Mouse (Mus musculus) bone marrow, adult 2 months (tissue): ENCODE data around the gene Aaas.

Source experiments
- CTCF ChIP-seq: fragments of 200-500 bp; IDR thresholded peaks from 2 replicates; pipeline ENCODE4 v1.5.1; 2011; ENCODE audit warnings: low read length, control low read depth; ENCODE audit not compliant: control insufficient read depth, insufficient read depth
- POLR2A ChIP-seq: fragments of 200-500 bp; IDR thresholded peaks from 2 replicates; pipeline ENCODE4 v1.6.1; 2011; ENCODE audit warnings: low read depth, mild to moderate bottlenecking, control low read depth, low read length, borderline replicate concordance; ENCODE audit not compliant: control insufficient read depth

DNA sequence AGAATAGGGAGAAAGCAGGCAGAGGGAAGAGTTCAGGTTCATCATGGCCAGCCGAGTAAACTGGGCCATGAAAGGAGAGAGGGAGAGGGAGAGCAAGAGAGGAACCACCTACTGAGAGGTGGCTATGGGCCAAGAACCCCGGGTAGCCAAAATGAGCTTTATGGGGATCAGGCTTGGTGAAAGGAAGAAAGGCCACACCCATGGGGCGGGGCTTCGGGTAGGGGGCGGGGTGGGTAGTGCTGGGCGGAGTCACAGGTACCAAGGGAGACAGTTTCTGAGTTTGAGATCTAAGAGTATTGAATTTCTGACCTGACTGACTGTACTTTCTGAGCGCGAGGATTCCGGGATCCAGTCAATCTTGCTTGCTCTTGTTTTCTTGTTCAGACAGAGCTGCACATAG, 36.1 kb upstream of the Aaas start:
- TF ChIP-seq POLR2A (no peak), CTCF (no peak)
